Mouse (Mus musculus): ENCODE results near the gene Bmpr2. TPM values are rescaled to one million over a fixed set of nuclear protein-coding genes. Genes with fewer than 3 reads are reported as not detected.
A peak's percentile ranks its signal among the peaks of the same experiment; 100 is the strongest.
"Not testable (repeated sequence)": the region's sequence is repeated elsewhere in the genome, so short reads cannot be mapped to it uniquely, and the experiment has no call there.

The Bmpr2 gene
- polyA plus RNA-seq (2015; fragmentation: Nextera tagmentation; extraction: Ambion mirVana) = 11.7 and 12.1 TPM in 2 replicates

DNA sequence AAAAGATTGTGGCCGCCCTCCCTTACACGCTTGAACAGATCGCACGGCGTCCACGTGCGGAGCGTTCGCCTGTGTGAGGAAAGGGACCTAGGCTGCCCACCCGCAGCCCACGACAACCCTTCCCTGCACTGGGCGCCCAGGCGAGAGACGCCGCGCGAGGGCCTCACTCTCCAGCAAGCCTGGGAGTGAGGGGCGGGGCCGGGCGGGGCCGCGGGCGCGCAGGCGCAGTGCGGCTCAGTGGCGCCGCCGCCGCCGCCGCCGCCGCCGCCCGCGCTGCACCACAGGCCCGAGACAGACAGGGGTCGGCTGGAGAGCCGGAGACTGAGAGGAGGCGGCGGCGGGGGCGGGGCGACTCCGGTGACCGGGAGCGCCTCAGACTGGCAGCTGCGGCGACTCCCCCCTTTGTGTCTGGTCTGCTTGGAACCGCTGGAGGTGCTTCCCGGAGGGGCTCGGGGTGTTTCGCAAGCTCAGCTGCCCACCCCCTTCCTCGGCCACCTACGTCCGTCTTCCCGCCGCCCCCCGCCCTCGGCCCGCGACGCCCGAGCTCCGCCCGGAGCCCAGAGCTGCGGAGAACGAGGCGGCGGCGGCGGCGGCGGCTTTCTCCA lies at the start of gene Bmpr2:
Gene Bmpr2 (plus strand): TSS at position 237 of the 605 bp plus-strand sequence.
- WGBS = under 1% methylated on average over 61 of the region's 75 CpGs
- peaks cover 18% of the 10 kb centered on the region for H3K4me1 ChIP-seq (replicated peaks)
- peak within 1 kb of the TSS; percentile 97 for H3K9ac ChIP-seq
- peak within 1 kb of the TSS; percentile 99 for H3K4me3 ChIP-seq
- no peaks in the 10 kb centered on the region for H3K27me3 ChIP-seq
- H3K27ac ChIP-seq = peak within 1 kb of the TSS; percentile 99
- no peaks in the 10 kb centered on the region for H3K36me3 ChIP-seq
- peak within 1 kb of the TSS; percentile 82 for H3K4me2 ChIP-seq
- H3K9me3 ChIP-seq = no peaks in the 10 kb centered on the region
- peak; percentile 95 for ATAC-seq (ENCODE audit: low FRiP score)

GRCm38 (mm10) chr1:59719900-59720299 lies 43.3 kb upstream of the Bmpr2 start:
- no peak overlapping the region for H3K27ac ChIP-seq
- no peak overlapping the region for H3K9ac ChIP-seq
- peaks cover 32% of the 10 kb centered on the region for H3K36me3 ChIP-seq
- H3K4me3 ChIP-seq = no peak overlapping the region
- no peaks in the 10 kb centered on the region for H3K4me1 ChIP-seq (replicated peaks)
- H3K9me3 ChIP-seq = no peaks in the 10 kb centered on the region
- no peak for ATAC-seq (ENCODE audit: low FRiP score)
- no peaks in the 10 kb centered on the region for H3K27me3 ChIP-seq
- WGBS = 59% methylated on average over 4 of the region's 4 CpGs
- H3K4me2 ChIP-seq = no peak overlapping the region

- no peaks in the 10 kb centered on the region for H3K4me1 ChIP-seq (replicated peaks)
- peaks cover 9% of the 10 kb centered on the region; the same call in 1 of the 2 replicates for H3K36me3 ChIP-seq
- no peaks in the 10 kb centered on the region for H3K27me3 ChIP-seq
- no peak overlapping the region for H3K27ac ChIP-seq
- WGBS = 66% methylated on average over 4 of the region's 4 CpGs
- no peak overlapping the region for H3K4me2 ChIP-seq
- no peak for ATAC-seq (ENCODE audit: low FRiP score)
- H3K9me3 ChIP-seq = no peaks in the 10 kb centered on the region
- H3K4me3 ChIP-seq = no peak overlapping the region
- H3K9ac ChIP-seq = no peak overlapping the region
Observed at GRCm38 (mm10) chr1:59725661-59726060, 37.5 kb upstream of the Bmpr2 start.

- Histone ChIP-seq H3K4me3 (no peak overlapping the region), H3K27me3 (no peaks in the 10 kb centered on the region), H3K4me2 (no peak overlapping the region), H3K4me1 (replicated peaks) (no peaks in the 10 kb centered on the region), H3K27ac (no peak overlapping the region), H3K9ac (no peak overlapping the region), H3K9me3 (no peaks in the 10 kb centered on the region), H3K36me3 (no peaks in the 10 kb centered on the region)
- ATAC-seq (ENCODE audit: low FRiP score) = no peak
- WGBS = 83% methylated on average over 8 of the region's 8 CpGs
Observed at GRCm38 (mm10) chr1:59730106-59730505, 33.1 kb upstream of the Bmpr2 start.

- H3K4me3 ChIP-seq = no peak overlapping the region
- no peaks in the 10 kb centered on the region for H3K9me3 ChIP-seq
- no peak overlapping the region for H3K4me2 ChIP-seq
- H3K27me3 ChIP-seq = no peaks in the 10 kb centered on the region
- no peaks in the 10 kb centered on the region for H3K36me3 ChIP-seq
- no peak for ATAC-seq (ENCODE audit: low FRiP score)
- H3K4me1 ChIP-seq (replicated peaks) = no peaks in the 10 kb centered on the region
- H3K27ac ChIP-seq = no peak overlapping the region
- H3K9ac ChIP-seq = no peak overlapping the region
- WGBS = 66% methylated on average over 4 of the region's 4 CpGs
Observed at GRCm38 (mm10) chr1:59730737-59731136, 32.5 kb upstream of the Bmpr2 start.

DNA sequence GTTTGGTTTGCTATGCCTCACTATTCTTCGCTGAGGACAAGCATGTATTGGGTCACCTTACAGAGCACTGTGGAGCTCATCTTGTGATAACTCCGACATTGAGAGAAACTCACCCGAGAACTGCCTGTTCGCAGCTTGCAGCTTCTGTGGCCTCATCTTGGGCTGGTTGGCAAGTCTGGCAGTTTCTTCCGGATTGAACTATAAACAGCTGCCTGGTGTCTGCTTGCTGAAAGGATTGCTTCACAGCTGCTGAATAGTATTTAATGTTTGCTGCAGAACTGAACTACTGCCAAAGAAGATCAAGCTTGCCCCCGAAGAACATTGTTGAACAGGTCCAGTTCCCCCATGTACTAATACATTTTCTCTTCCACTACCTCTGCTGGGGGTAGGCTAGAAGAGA lies 29.1 kb upstream of the Bmpr2 start:
- Histone ChIP-seq H3K4me1 (replicated peaks) (no peaks in the 10 kb centered on the region), H3K4me3 (no peak overlapping the region), H3K9ac (no peak overlapping the region), H3K4me2 (no peak overlapping the region), H3K36me3 (no peaks in the 10 kb centered on the region), H3K27me3 (no peaks in the 10 kb centered on the region), H3K27ac (no peak overlapping the region), H3K9me3 (no peaks in the 10 kb centered on the region)
- ATAC-seq (ENCODE audit: low FRiP score) = no peak
- WGBS = 87% methylated on average over 6 of the region's 6 CpGs

GRCm38 (mm10) chr1:59738768-59739414 lies 24.3 kb upstream of the Bmpr2 start:
- Histone ChIP-seq H3K27me3 (no peaks in the 10 kb centered on the region), H3K4me1 (replicated peaks) (no peaks in the 10 kb centered on the region), H3K36me3 (no peaks in the 10 kb centered on the region), H3K4me3 (no peak overlapping the region), H3K4me2 (no peak overlapping the region), H3K27ac (no peak overlapping the region), H3K9ac (no peak overlapping the region), H3K9me3 (no peaks in the 10 kb centered on the region)
- ATAC-seq (ENCODE audit: low FRiP score) = no peak
- WGBS = 85% methylated on average over 6 of the region's 6 CpGs

- Histone ChIP-seq H3K4me2 (no peak overlapping the region), H3K4me3 (no peak overlapping the region), H3K27ac (no peak overlapping the region), H3K27me3 (no peaks in the 10 kb centered on the region), H3K9me3 (no peaks in the 10 kb centered on the region), H3K36me3 (no peaks in the 10 kb centered on the region), H3K9ac (no peak overlapping the region), H3K4me1 (replicated peaks) (no peaks in the 10 kb centered on the region)
- 84% methylated on average over 17 of the region's 17 CpGs for WGBS
- no peak for ATAC-seq (ENCODE audit: low FRiP score)
Observed at GRCm38 (mm10) chr1:59739577-59740354, 23.4 kb upstream of the Bmpr2 start.

DNA sequence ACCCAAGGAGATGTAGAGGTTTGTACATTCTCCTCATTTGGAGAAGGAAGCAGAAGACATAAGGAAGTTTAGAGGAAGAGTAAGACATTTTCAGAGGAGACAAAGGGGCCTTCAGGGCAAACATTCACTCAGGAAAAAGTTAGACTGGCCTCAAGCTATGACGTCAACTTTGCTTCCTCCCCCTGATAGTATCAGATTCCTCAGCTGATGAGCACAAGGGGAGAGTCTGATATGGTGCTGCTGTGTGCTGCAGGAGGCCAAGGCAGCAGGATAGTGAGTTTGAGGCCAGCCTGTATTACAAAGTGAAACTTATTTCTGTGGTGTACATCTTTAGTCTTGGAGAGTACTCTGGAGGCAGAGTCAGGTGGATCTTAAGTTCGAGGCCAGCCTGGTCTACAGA lies 14.2 kb upstream of the Bmpr2 start:
- H3K4me3 ChIP-seq = no peak overlapping the region
- H3K9ac ChIP-seq = no peak overlapping the region
- no peak for ATAC-seq (ENCODE audit: low FRiP score)
- H3K4me2 ChIP-seq = no peak overlapping the region
- no peaks in the 10 kb centered on the region for H3K4me1 ChIP-seq (replicated peaks)
- no peaks in the 10 kb centered on the region for H3K36me3 ChIP-seq
- no peaks in the 10 kb centered on the region for H3K27me3 ChIP-seq
- no peaks in the 10 kb centered on the region for H3K9me3 ChIP-seq
- WGBS = 81% methylated on average over 2 of the region's 2 CpGs
- no peak overlapping the region for H3K27ac ChIP-seq

DNA sequence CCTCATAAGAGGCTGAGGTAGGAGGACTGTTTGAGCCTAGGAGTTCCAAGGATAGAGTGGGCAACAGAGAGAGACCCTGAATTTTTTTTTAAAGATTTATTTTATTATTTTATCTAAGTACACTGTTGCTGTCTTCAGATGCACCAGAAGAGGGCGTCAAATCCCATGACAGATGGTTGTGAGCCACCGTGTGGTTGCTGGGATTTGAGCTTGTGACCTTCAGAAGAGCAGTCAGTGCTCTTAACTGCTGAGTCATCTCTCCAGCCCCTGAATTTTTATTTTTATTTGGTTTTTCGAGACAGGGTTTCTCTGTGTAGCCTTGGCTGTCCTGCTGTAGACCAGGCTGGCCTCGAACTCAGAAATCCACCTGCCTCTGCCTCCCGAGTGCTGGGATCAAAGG lies 13.5 kb upstream of the Bmpr2 start:
- H3K36me3 ChIP-seq; H3K4me3 ChIP-seq; H3K4me1 ChIP-seq (replicated peaks); H3K27me3 ChIP-seq; H3K27ac ChIP-seq; H3K4me2 ChIP-seq; ATAC-seq (ENCODE audit: low FRiP score); H3K9me3 ChIP-seq; H3K9ac ChIP-seq: not testable (repeated sequence)
- 72% methylated on average over 5 of the region's 5 CpGs for WGBS

- Histone ChIP-seq H3K4me2 (no peak overlapping the region), H3K4me3 (no peak overlapping the region), H3K27me3 (no peaks in the 10 kb centered on the region), H3K9ac (no peak overlapping the region), H3K4me1 (replicated peaks) (no peaks in the 10 kb centered on the region), H3K9me3 (no peaks in the 10 kb centered on the region), H3K27ac (no peak overlapping the region), H3K36me3 (no peaks in the 10 kb centered on the region)
- WGBS = 50% methylated on average over 1 of the region's 1 CpGs
- ATAC-seq (ENCODE audit: low FRiP score) = no peak
Observed at GRCm38 (mm10) chr1:59755298-59755697, 7.9 kb upstream of the Bmpr2 start.

GRCm38 (mm10) chr1:59758325-59758724 lies 4.9 kb upstream of the Bmpr2 start:
- Histone ChIP-seq H3K27me3 (no peaks in the 10 kb centered on the region), H3K4me2 (no peak overlapping the region), H3K27ac (no peak overlapping the region), H3K4me1 (replicated peaks) (0 out of 2 replicates have a peak, but pooled peaks cover 2% of the 10 kb centered on the region), H3K9me3 (no peaks in the 10 kb centered on the region), H3K36me3 (no peaks in the 10 kb centered on the region), H3K9ac (no peak overlapping the region), H3K4me3 (no peak overlapping the region)
- WGBS = 92% methylated on average over 1 of the region's 1 CpGs
- ATAC-seq (ENCODE audit: low FRiP score) = no peak
